Mouse (Mus musculus) thymus, adult 2 months (tissue): Measurements from ENCODE around the gene Otud5. TPM values are rescaled to one million over a fixed set of nuclear protein-coding genes. Genes with fewer than 3 reads are reported as not detected.

Experiments used
- DNase-seq: peaks from one replicate; pipeline ENCODE4 v3.0.0; 2021
- H3K27ac ChIP-seq: fragments of 200-500 bp; 2 replicates; pipeline ENCODE4 v1.5.1; 2012; ENCODE audit warnings: low read length, control low read depth; ENCODE audit not compliant: control insufficient read depth, insufficient read depth
- H3K27me3 ChIP-seq: fragments of 200-500 bp; 2 replicates; pipeline ENCODE4 v1.6.1; 2012; ENCODE audit warnings: mild to moderate bottlenecking, low read length, moderate library complexity, mixed read lengths; ENCODE audit not compliant: control insufficient read depth, insufficient read depth
- H3K36me3 ChIP-seq: fragments of 200-500 bp; 2 replicates; pipeline ENCODE4 v1.6.1; 2012; ENCODE audit warnings: mild to moderate bottlenecking, low read length, moderate library complexity; ENCODE audit not compliant: control insufficient read depth, insufficient read depth
- H3K4me1 ChIP-seq: fragments of 200-500 bp; replicated peaks from 2 replicates; pipeline ENCODE4 v1.6.1; 2012; ENCODE audit warnings: low read length; ENCODE audit not compliant: control insufficient read depth, insufficient read depth
- H3K4me3 ChIP-seq: fragments of 200-500 bp; 2 replicates; pipeline ENCODE4 v1.5.1; 2012; ENCODE audit warnings: mild to moderate bottlenecking, low read length, control low read depth, moderate library complexity; ENCODE audit not compliant: control insufficient read depth, insufficient read depth
- CTCF ChIP-seq: fragments of 200-500 bp; IDR thresholded peaks from 2 replicates; pipeline ENCODE4 v1.5.1; 2012; ENCODE audit warnings: mild to moderate bottlenecking, control low read depth, low read length, moderate library complexity, borderline replicate concordance; ENCODE audit not compliant: control insufficient read depth, poor library complexity, insufficient read depth; ENCODE audit errors: extremely low read depth
- POLR2A ChIP-seq: fragments of 200-500 bp; IDR thresholded peaks from 2 replicates; pipeline ENCODE4 v1.6.1; 2012; ENCODE audit warnings: mild to moderate bottlenecking, low read length, control low read depth, moderate library complexity; ENCODE audit not compliant: control insufficient read depth, poor library complexity, insufficient read depth; ENCODE audit errors: extremely low read depth
- WGBS: fragments of 180-500 bp; shearing (Covaris S2); methylation state at CpG from one replicate; pipeline ENCODE4 v1.1.7; 2018; 5-methylcytosine and 5-hydroxymethylcytosine counted together
- polyA plus RNA-seq: library from polyadenylated mRNA; depleted of rRNA; stranded (reverse); fragments of >200 nt; gene quantifications from 2 replicates; pipeline ENCODE4 v1.2.3, GENCODE M21; 2012; rRNA removed

The Otud5 gene
- polyA plus RNA-seq, 1 experiment, result 112 TPM

DNA sequence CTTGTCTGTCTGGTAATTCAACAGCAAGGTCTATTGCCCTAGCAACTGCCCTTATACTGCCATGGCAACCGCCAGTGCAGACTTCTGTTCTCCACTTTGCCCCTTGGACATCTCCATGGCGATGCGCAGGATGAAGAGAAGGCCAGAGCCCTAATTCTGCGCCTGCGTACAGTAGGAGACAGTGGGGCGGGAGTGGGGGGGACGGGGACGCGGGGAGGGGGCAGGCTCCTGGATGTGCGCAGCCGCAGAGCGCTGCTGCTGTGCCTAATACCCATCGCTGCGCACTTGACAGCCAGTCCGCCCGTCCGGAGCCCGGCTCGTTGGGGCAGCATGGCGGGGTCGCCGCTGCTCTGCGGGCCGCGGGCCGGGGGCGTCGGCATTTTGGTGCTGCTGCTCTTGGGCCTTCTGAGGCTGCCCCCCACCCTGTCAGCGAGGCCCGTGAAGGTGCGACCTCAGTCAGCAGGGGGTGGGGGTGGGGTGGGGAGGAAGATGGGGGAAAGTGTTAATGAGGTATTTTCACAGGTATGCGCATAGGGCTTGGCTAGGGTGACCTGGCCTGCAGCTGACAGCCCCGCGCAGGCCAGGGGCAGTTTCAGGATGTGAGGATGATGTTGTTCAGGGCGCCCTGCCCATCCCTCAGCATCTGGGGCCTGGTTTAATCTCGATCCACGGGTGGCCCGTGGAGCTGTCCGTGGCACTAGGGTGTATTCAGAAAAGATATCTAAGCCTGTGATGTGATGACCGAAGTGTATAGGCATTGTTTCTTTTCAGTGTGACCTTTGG, 78.6 kb downstream of the Otud5 start, which contains the start of gene Pcsk1n:
TSS of gene Pcsk1n (plus strand) at position 222 of the 783 bp plus-strand sequence.
- Histone ChIP-seq H3K4me3 (no peak within 1 kb of the TSS), H3K4me1 (no peaks in the 10 kb centered on the region), H3K27ac (no peak within 1 kb of the TSS), H3K27me3 (peaks cover 11% of the 10 kb centered on the region; the same call in 1 of the 2 replicates), H3K36me3 (no peaks in the 10 kb centered on the region)
- no peak for DNase-seq
- TF ChIP-seq CTCF (no peak), POLR2A (no peak)
- 13% methylated on average over 32 of the region's 40 CpGs for WGBS

DNA sequence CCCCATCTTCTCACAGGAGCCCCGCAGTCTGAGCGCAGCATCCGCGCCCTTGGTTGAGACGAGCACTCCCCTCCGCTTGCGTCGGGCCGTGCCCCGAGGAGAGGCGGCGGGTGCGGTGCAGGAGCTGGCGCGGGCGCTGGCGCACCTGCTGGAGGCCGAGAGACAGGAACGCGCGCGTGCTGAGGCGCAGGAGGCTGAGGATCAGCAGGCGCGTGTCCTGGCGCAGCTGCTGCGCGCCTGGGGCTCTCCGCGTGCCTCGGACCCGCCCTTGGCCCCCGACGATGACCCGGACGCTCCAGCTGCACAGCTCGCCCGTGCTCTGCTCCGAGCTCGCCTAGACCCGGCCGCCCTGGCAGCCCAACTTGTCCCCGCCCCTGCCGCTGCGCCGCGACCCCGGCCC, 80.9 kb downstream of the Otud5 start:
- Histone ChIP-seq H3K27ac (no peak overlapping the region), H3K36me3 (no peaks in the 10 kb centered on the region), H3K4me1 (no peaks in the 10 kb centered on the region), H3K27me3 (peaks cover 11% of the 10 kb centered on the region; the same call in 1 of the 2 replicates), H3K4me3 (no peak overlapping the region)
- WGBS, result under 1% methylated on average over 44 of the region's 48 CpGs
- DNase-seq, result no peak
- TF ChIP-seq POLR2A, result no peak
- TF ChIP-seq CTCF, result no peak

Other genes with a start within 250 kb of the Otud5 start
- gene Ccdc22, start 235.8 kb upstream of the Otud5 start, polyA plus RNA-seq, result 34.1 and 35.7 TPM in 2 replicates
- 0.04 and 0.12 TPM in 2 replicates for gene Cacna1f, start 234.3 kb upstream of the Otud5 start, polyA plus RNA-seq
- 1.2 and 1.8 TPM in 2 replicates for gene Syp, start 202.9 kb upstream of the Otud5 start, polyA plus RNA-seq
- 29.7 TPM in 2 replicates for gene Prickle3, start 184.1 kb upstream of the Otud5 start, polyA plus RNA-seq
- gene Plp2, start 170.0 kb upstream of the Otud5 start, polyA plus RNA-seq, result 144 and 149 TPM in 2 replicates
- 0.82 and 3.0 TPM in 2 replicates for gene Magix, start 160.1 kb upstream of the Otud5 start, polyA plus RNA-seq
- 12.2 and 12.8 TPM in 2 replicates for gene Gpkow, start 144.2 kb upstream of the Otud5 start, polyA plus RNA-seq
- gene Wdr45, start 127.0 kb upstream of the Otud5 start, polyA plus RNA-seq, result 86.6 and 105 TPM in 2 replicates
- gene Gm45208, start 119.1 kb upstream of the Otud5 start, polyA plus RNA-seq, result 1.8 and 1.9 TPM in 2 replicates
- 39.9 and 44.4 TPM in 2 replicates for gene Praf2, start 112.9 kb upstream of the Otud5 start, polyA plus RNA-seq
- gene Ccdc120, start 90.5 kb upstream of the Otud5 start, polyA plus RNA-seq, result 6.8 and 9.3 TPM in 2 replicates
- 26.4 and 29.5 TPM in 2 replicates for gene Tfe3, start 78.8 kb upstream of the Otud5 start, polyA plus RNA-seq
- 68.4 and 73.1 TPM in 2 replicates for gene Gripap1, start 51.6 kb upstream of the Otud5 start, polyA plus RNA-seq
- gene Kcnd1, start 19.1 kb upstream of the Otud5 start, polyA plus RNA-seq, result 1.1 TPM in 2 replicates
- gene Pim2, start 36.9 kb downstream of the Otud5 start, polyA plus RNA-seq, result 53.6 and 54.6 TPM in 2 replicates
- 81.7 and 100 TPM in 2 replicates for gene Slc35a2, start 42.7 kb downstream of the Otud5 start, polyA plus RNA-seq
- 101 and 109 TPM in 2 replicates for gene Pqbp1, start 57.9 kb downstream of the Otud5 start, polyA plus RNA-seq
- 66.8 and 74.8 TPM in 2 replicates for gene Timm17b, start 58.0 kb downstream of the Otud5 start, polyA plus RNA-seq
- not detected in 2 replicates for gene Gm10491, start 66.5 kb downstream of the Otud5 start, polyA plus RNA-seq
- gene Gm10490, start 68.2 kb downstream of the Otud5 start, polyA plus RNA-seq, result not detected in 2 replicates
- gene Pcsk1n, start 78.5 kb downstream of the Otud5 start, polyA plus RNA-seq, result 0.14 and 0.15 TPM in 2 replicates
- not detected in 2 replicates for gene Eras, start 87.2 kb downstream of the Otud5 start, polyA plus RNA-seq
- 31.0 and 32.0 TPM in 2 replicates for gene Hdac6, start 106.5 kb downstream of the Otud5 start, polyA plus RNA-seq
- gene Gata1, start 136.7 kb downstream of the Otud5 start, polyA plus RNA-seq, result 2.7 and 2.9 TPM in 2 replicates
- not detected in 2 replicates for gene Glod5, start 177.1 kb downstream of the Otud5 start, polyA plus RNA-seq
- gene Suv39h1, start 233.4 kb downstream of the Otud5 start, polyA plus RNA-seq, result 69.4 and 74.6 TPM in 2 replicates
- gene Was, start 249.1 kb downstream of the Otud5 start, polyA plus RNA-seq, result 88.5 and 102 TPM in 2 replicates